Mouse (Mus musculus) stomach, embryonic 15.5 days (tissue): Measurements from ENCODE around the gene Gmds. TPM values are rescaled to one million over a fixed set of nuclear protein-coding genes. Genes with fewer than 3 reads are reported as not detected.

Source experiments
- ATAC-seq: fragments of 200-750 bp; cut with Nextera tagmentation; 2 replicates; pipeline ENCODE4 v1.8.0; 2017; ENCODE audit warnings: low read depth, moderate number of reproducible peaks, moderate TSS enrichment; ENCODE audit not compliant: insufficient read depth, low FRiP score
- H3K27ac ChIP-seq: fragments of 300-500 bp; sonication (generic); 2 replicates; pipeline ENCODE4 v1.5.1; 2015; ENCODE audit warnings: mild to moderate bottlenecking, inconsistent platforms
- H3K27me3 ChIP-seq: fragments of 300-500 bp; sonication (generic); replicated peaks from 2 replicates; pipeline ENCODE4 v1.6.1; 2015; ENCODE audit warnings: inconsistent platforms
- H3K36me3 ChIP-seq: fragments of 300-500 bp; sonication (generic); 2 replicates; pipeline ENCODE4 v1.6.1; 2015; ENCODE audit warnings: inconsistent platforms
- H3K4me1 ChIP-seq: fragments of 300-500 bp; sonication (generic); 2 replicates; pipeline ENCODE4 v1.6.1; 2015; ENCODE audit warnings: inconsistent platforms
- H3K4me2 ChIP-seq: fragments of 300-500 bp; sonication (generic); 2 replicates; pipeline ENCODE4 v1.6.1; 2015; ENCODE audit warnings: mild to moderate bottlenecking, inconsistent platforms
- H3K4me3 ChIP-seq: fragments of 300-500 bp; sonication (generic); replicated peaks from 2 replicates; pipeline ENCODE4 v1.5.1; 2015; ENCODE audit warnings: inconsistent platforms
- H3K9ac ChIP-seq: fragments of 300-500 bp; sonication (generic); 2 replicates; pipeline ENCODE4 v1.6.1; 2015; ENCODE audit warnings: inconsistent platforms
- H3K9me3 ChIP-seq: fragments of 300-500 bp; sonication (generic); 2 replicates; pipeline ENCODE4 v1.6.1; 2016; ENCODE audit warnings: inconsistent platforms
- WGBS: fragments of 180-500 bp; shearing (Covaris S2); methylation state at CpG from one replicate; pipeline ENCODE4 v1.1.7; 2015; 5-methylcytosine and 5-hydroxymethylcytosine counted together
- polyA plus RNA-seq: library from polyadenylated mRNA; unstranded; fragments of >200 nt; fragmentation: Nextera tagmentation; extraction: Ambion mirVana; gene quantifications from 2 replicates; pipeline ENCODE4 v1.2.1, GENCODE M21; 2015

Gene Gmds
- polyA plus RNA-seq, 1 experiment from 2014 or later, result 75.2 TPM

- no peak overlapping the region for H3K9ac ChIP-seq
- WGBS, result 68% methylated on average over 3 of the region's 3 CpGs
- no peak for ATAC-seq
Observed at GRCm38 (mm10) chr13:32312663-32313062, 25.9 kb downstream of the Gmds start.

GRCm38 (mm10) chr13:32311476-32311875, 27.1 kb downstream of the Gmds start:
- ATAC-seq, result no peak
- no peak overlapping the region for H3K27ac ChIP-seq
- H3K4me1 ChIP-seq, result no peaks in the 10 kb centered on the region
- H3K4me2 ChIP-seq, result no peak overlapping the region
- H3K9ac ChIP-seq, result no peak overlapping the region
- H3K27me3 ChIP-seq, result no peaks in the 10 kb centered on the region
- H3K4me3 ChIP-seq, result no peak overlapping the region
- WGBS, result 89% methylated on average over 2 of the region's 2 CpGs
- H3K36me3 ChIP-seq, result no peaks in the 10 kb centered on the region
- no peaks in the 10 kb centered on the region for H3K9me3 ChIP-seq

More at GRCm38 (mm10) chr13:32312663-32313062, 25.9 kb downstream of the Gmds start:
- Histone ChIP-seq H3K9me3 (no peaks in the 10 kb centered on the region), H3K4me3 (no peak overlapping the region), H3K4me2 (no peak overlapping the region), H3K27me3 (no peaks in the 10 kb centered on the region), H3K27ac (no peak overlapping the region), H3K4me1 (no peaks in the 10 kb centered on the region), H3K36me3 (no peaks in the 10 kb centered on the region)

GRCm38 (mm10) chr13:32298456-32298855, 40.1 kb downstream of the Gmds start:
- no peaks in the 10 kb centered on the region for H3K27me3 ChIP-seq
- H3K36me3 ChIP-seq, result no peaks in the 10 kb centered on the region
- no peak overlapping the region for H3K9ac ChIP-seq
- no peak overlapping the region for H3K4me3 ChIP-seq
- H3K27ac ChIP-seq, result no peak overlapping the region
- 38% methylated on average over 1 of the region's 1 CpGs for WGBS
- no peaks in the 10 kb centered on the region for H3K9me3 ChIP-seq
- H3K4me2 ChIP-seq, result no peak overlapping the region
- no peaks in the 10 kb centered on the region; the same call in 1 of the 2 replicates for H3K4me1 ChIP-seq
- no peak for ATAC-seq

GRCm38 (mm10) chr13:32297398-32297797, 41.1 kb downstream of the Gmds start:
- H3K9me3 ChIP-seq, result no peaks in the 10 kb centered on the region
- H3K4me1 ChIP-seq, result no peaks in the 10 kb centered on the region; the same call in 1 of the 2 replicates
- no peaks in the 10 kb centered on the region for H3K27me3 ChIP-seq
- H3K27ac ChIP-seq, result no peak overlapping the region
- H3K36me3 ChIP-seq, result no peaks in the 10 kb centered on the region
- H3K4me3 ChIP-seq, result no peak overlapping the region
- no peak overlapping the region for H3K9ac ChIP-seq
- H3K4me2 ChIP-seq, result no peak overlapping the region
- no peak for ATAC-seq
- 52% methylated on average over 5 of the region's 5 CpGs for WGBS

GRCm38 (mm10) chr13:32294416-32295195, 43.9 kb downstream of the Gmds start:
- Histone ChIP-seq H3K4me2 (no peak overlapping the region), H3K27ac (no peak overlapping the region), H3K27me3 (no peaks in the 10 kb centered on the region), H3K36me3 (no peaks in the 10 kb centered on the region), H3K9ac (no peak overlapping the region), H3K4me1 (no peaks in the 10 kb centered on the region; the same call in 1 of the 2 replicates), H3K9me3 (no peaks in the 10 kb centered on the region), H3K4me3 (no peak overlapping the region)
- ATAC-seq, result no peak
- 73% methylated on average over 3 of the region's 3 CpGs for WGBS

GRCm38 (mm10) chr13:32272937-32273496, 65.5 kb downstream of the Gmds start:
- 88% methylated on average over 2 of the region's 2 CpGs for WGBS

GRCm38 (mm10) chr13:32269757-32270156, 68.8 kb downstream of the Gmds start:
- no peak overlapping the region for H3K27ac ChIP-seq
- H3K9me3 ChIP-seq, result no peaks in the 10 kb centered on the region
- no peak overlapping the region for H3K4me2 ChIP-seq
- H3K27me3 ChIP-seq, result no peaks in the 10 kb centered on the region
- H3K9ac ChIP-seq, result no peak overlapping the region
- no peak for ATAC-seq
- H3K36me3 ChIP-seq, result no peaks in the 10 kb centered on the region
- no peaks in the 10 kb centered on the region for H3K4me1 ChIP-seq
- WGBS, result 36% methylated on average over 2 of the region's 2 CpGs
- H3K4me3 ChIP-seq, result no peak overlapping the region

More at GRCm38 (mm10) chr13:32272937-32273496, 65.5 kb downstream of the Gmds start:
- Histone ChIP-seq H3K27ac (no peak overlapping the region), H3K4me2 (no peak overlapping the region), H3K4me1 (no peaks in the 10 kb centered on the region), H3K27me3 (no peaks in the 10 kb centered on the region), H3K9ac (no peak overlapping the region), H3K36me3 (no peaks in the 10 kb centered on the region), H3K4me3 (no peak overlapping the region), H3K9me3 (no peaks in the 10 kb centered on the region)
- no peak for ATAC-seq

GRCm38 (mm10) chr13:32269261-32269660, 69.3 kb downstream of the Gmds start:
- no peak overlapping the region for H3K4me3 ChIP-seq

GRCm38 (mm10) chr13:32268284-32268683, 70.3 kb downstream of the Gmds start:
- WGBS, result 20% methylated on average over 3 of the region's 3 CpGs
- H3K27me3 ChIP-seq, result no peaks in the 10 kb centered on the region
- H3K4me3 ChIP-seq, result no peak overlapping the region
- no peaks in the 10 kb centered on the region for H3K4me1 ChIP-seq
- no peak overlapping the region for H3K9ac ChIP-seq
- H3K9me3 ChIP-seq, result no peaks in the 10 kb centered on the region
- ATAC-seq, result no peak
- no peak overlapping the region for H3K4me2 ChIP-seq
- no peak overlapping the region for H3K27ac ChIP-seq
- H3K36me3 ChIP-seq, result no peaks in the 10 kb centered on the region

More at GRCm38 (mm10) chr13:32269261-32269660, 69.3 kb downstream of the Gmds start:
- no peak overlapping the region for H3K9ac ChIP-seq
- ATAC-seq, result no peak
- H3K27ac ChIP-seq, result no peak overlapping the region
- H3K27me3 ChIP-seq, result no peaks in the 10 kb centered on the region
- no peaks in the 10 kb centered on the region for H3K9me3 ChIP-seq
- no peak overlapping the region for H3K4me2 ChIP-seq
- H3K4me1 ChIP-seq, result no peaks in the 10 kb centered on the region
- WGBS, result 71% methylated on average over 2 of the region's 2 CpGs
- H3K36me3 ChIP-seq, result no peaks in the 10 kb centered on the region

- Histone ChIP-seq H3K9me3 (no peaks in the 10 kb centered on the region), H3K4me2 (no peak overlapping the region), H3K9ac (no peak overlapping the region), H3K27me3 (no peaks in the 10 kb centered on the region), H3K4me1 (no peaks in the 10 kb centered on the region), H3K4me3 (no peak overlapping the region), H3K36me3 (no peaks in the 10 kb centered on the region), H3K27ac (no peak overlapping the region)
- no peak for ATAC-seq
- 11% methylated on average over 2 of the region's 2 CpGs for WGBS
Observed at GRCm38 (mm10) chr13:32267184-32267775, 71.3 kb downstream of the Gmds start.

GRCm38 (mm10) chr13:32266721-32267120, 71.8 kb downstream of the Gmds start:
- H3K4me2 ChIP-seq, result no peak overlapping the region
- no peaks in the 10 kb centered on the region for H3K4me1 ChIP-seq
- ATAC-seq, result no peak
- no peak overlapping the region for H3K27ac ChIP-seq
- no peaks in the 10 kb centered on the region for H3K36me3 ChIP-seq
- WGBS, result 41% methylated on average over 3 of the region's 3 CpGs
- no peak overlapping the region for H3K4me3 ChIP-seq
- H3K27me3 ChIP-seq, result no peaks in the 10 kb centered on the region
- no peak overlapping the region for H3K9ac ChIP-seq
- H3K9me3 ChIP-seq, result no peaks in the 10 kb centered on the region

- H3K4me1 ChIP-seq, result no peaks in the 10 kb centered on the region
- H3K27me3 ChIP-seq, result no peaks in the 10 kb centered on the region
- WGBS, result 64% methylated on average over 2 of the region's 2 CpGs
- H3K27ac ChIP-seq, result no peak overlapping the region
- H3K4me3 ChIP-seq, result no peak overlapping the region
- H3K36me3 ChIP-seq, result no peaks in the 10 kb centered on the region
- no peak overlapping the region for H3K9ac ChIP-seq
- no peak overlapping the region for H3K4me2 ChIP-seq
- ATAC-seq, result no peak
- no peaks in the 10 kb centered on the region for H3K9me3 ChIP-seq
Observed at GRCm38 (mm10) chr13:32256121-32256520, 82.4 kb downstream of the Gmds start.
